In the genomic region with DNA sequence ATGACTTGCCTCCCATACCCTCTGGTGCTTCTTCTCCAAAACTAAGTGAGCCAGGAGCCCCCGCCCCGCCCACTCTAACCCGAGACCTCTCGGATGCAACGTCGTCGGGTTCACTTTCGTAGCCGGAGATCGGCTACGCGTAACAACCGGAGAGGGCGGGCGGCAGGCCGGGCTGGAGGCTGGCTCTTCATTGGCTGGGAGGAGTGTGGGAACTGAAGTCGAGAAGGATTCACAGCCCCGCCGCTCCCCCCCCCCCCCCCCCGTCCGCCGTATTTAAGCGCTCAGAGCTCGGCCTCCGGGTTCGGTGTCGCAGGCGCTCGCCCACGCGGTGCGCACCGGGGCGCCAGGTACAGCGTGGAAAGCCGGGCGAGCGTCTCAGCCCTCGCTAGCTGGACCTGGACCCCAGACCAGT, we compare ENCODE assay signal across 8 mouse cellular contexts. TPM values are rescaled to one million over a fixed set of nuclear protein-coding genes. Genes with fewer than 3 reads are reported as not detected.
DNase-seq lines count a peak whose midpoint lies in the region; ATAC-seq and TF ChIP-seq lines count a peak whose summit lies in the region.

TSS of gene AW011738 (plus strand) at position 304 of the 412 bp plus-strand sequence.

- H3K36me3 ChIP-seq in intestine, postnatal 0 days (ENCODE audit: control insufficient read depth, insufficient read depth), result no peaks in the 10 kb centered on the region
- no peaks in the 10 kb centered on the region for H3K36me3 ChIP-seq in liver, embryonic 12.5 days
- no peaks in the 10 kb centered on the region for H3K36me3 ChIP-seq in stomach, embryonic 16.5 days (ENCODE audit: control insufficient read depth, insufficient read depth, low read length)

- peak within 1 kb of the TSS; percentile 47 for H3K9ac ChIP-seq in intestine, postnatal 0 days (ENCODE audit: low read depth, low read length)
- peak within 1 kb of the TSS; percentile 71 for H3K9ac ChIP-seq in liver, embryonic 12.5 days
- peak within 1 kb of the TSS; percentile 82 for H3K9ac ChIP-seq in stomach, embryonic 16.5 days (ENCODE audit: low read length)

- H3K27me3 ChIP-seq in intestine, postnatal 0 days (replicated peaks; ENCODE audit: control insufficient read depth, insufficient read depth, low read length), result peaks cover 25% of the 10 kb centered on the region
- H3K27me3 ChIP-seq in liver, embryonic 12.5 days (replicated peaks), result peaks cover 58% of the 10 kb centered on the region
- H3K27me3 ChIP-seq in stomach, embryonic 16.5 days (ENCODE audit: control insufficient read depth, insufficient read depth, low read length), result peaks cover 9% of the 10 kb centered on the region

- TF ChIP-seq CTCF in intestine, postnatal 0 days (IDR thresholded peaks at IDR 0.05; ENCODE audit: low read depth), result no peak

- DNase-seq in CD4-positive helper T cell, adult 2 months (ENCODE audit: low read depth, low spot score), result peak; percentile 94
- DNase-seq in adrenal gland, adult 8-10 months, result peak; percentile 66
- DNase-seq in embryo, embryonic 9.5 days (ENCODE audit: extremely low spot score), result peak; percentile 82
- peak; percentile 86 to 90 for DNase-seq in heart, adult 18-20 months

- 0 out of 2 replicates have a peak within 1 kb of the TSS, but pooled peaks have one; percentile 35 for H3K27ac ChIP-seq in intestine, postnatal 0 days (ENCODE audit: low read depth, low read length)
- H3K27ac ChIP-seq in liver, embryonic 12.5 days, result peak within 1 kb of the TSS; percentile 83
- H3K27ac ChIP-seq in stomach, embryonic 16.5 days (ENCODE audit: low read length), result peak within 1 kb of the TSS; percentile 49

- ATAC-seq in intestine, postnatal 0 days, result peak; percentile 52
- ATAC-seq in liver, embryonic 12.5 days, result peak; percentile 79
- peak; percentile 65 for ATAC-seq in monocyte, adult 5-6 weeks (replicated peaks; ENCODE audit: insufficient number of reproducible peaks, low FRiP score, low TSS enrichment, poor library complexity, severe bottlenecking)
- peak; percentile 82 for ATAC-seq in stomach, embryonic 16.5 days (ENCODE audit: insufficient read depth, low FRiP score)

- H3K4me3 ChIP-seq in intestine, postnatal 0 days (ENCODE audit: low read depth, low read length), result peak within 1 kb of the TSS; percentile 49
- H3K4me3 ChIP-seq in liver, embryonic 12.5 days, result peak within 1 kb of the TSS; percentile 59
- H3K4me3 ChIP-seq in stomach, embryonic 16.5 days (replicated peaks; ENCODE audit: low read length), result peak within 1 kb of the TSS; percentile 63

- 1% methylated on average over 31 of the region's 39 CpGs for WGBS in intestine, postnatal 0 days
- 2% methylated on average over 31 of the region's 39 CpGs for WGBS in liver, embryonic 12.5 days (ENCODE audit: insufficient replicate concordance)
- WGBS in stomach, embryonic 16.5 days, result under 1% methylated on average over 33 of the region's 39 CpGs

- H3K9me3 ChIP-seq in intestine, postnatal 0 days (ENCODE audit: control insufficient read depth), result no peaks in the 10 kb centered on the region
- H3K9me3 ChIP-seq in liver, embryonic 12.5 days (replicated peaks), result no peaks in the 10 kb centered on the region
- H3K9me3 ChIP-seq in stomach, embryonic 16.5 days (replicated peaks; ENCODE audit: control insufficient read depth, low read length), result no peaks in the 10 kb centered on the region

- peak within 1 kb of the TSS; percentile 77 for H3K4me2 ChIP-seq in intestine, postnatal 0 days (replicated peaks; ENCODE audit: low read depth)
- H3K4me2 ChIP-seq in liver, embryonic 12.5 days, result peak within 1 kb of the TSS; percentile 89
- H3K4me2 ChIP-seq in stomach, embryonic 16.5 days (ENCODE audit: low read depth, low read length), result peak within 1 kb of the TSS; percentile 96

- 0 out of 2 replicates have a peak, but pooled peaks cover 2% of the 10 kb centered on the region for H3K4me1 ChIP-seq in intestine, postnatal 0 days (replicated peaks; ENCODE audit: control insufficient read depth, insufficient read depth, low read length)
- peaks cover 49% of the 10 kb centered on the region for H3K4me1 ChIP-seq in liver, embryonic 12.5 days
- peaks cover 12% of the 10 kb centered on the region; the same call in 1 of the 2 replicates for H3K4me1 ChIP-seq in stomach, embryonic 16.5 days (ENCODE audit: control insufficient read depth, insufficient read depth, low read length)

RNA-seq across cellular contexts. Expression of gene AW011738, which starts in this region (rescaled TPM):
- total RNA-seq in adrenal gland, adult 8-10 months (2022), result 1 to 10 TPM; 3.0 to 6.5 (median 4.8) TPM
- total RNA-seq in heart, adult 18-20 months (2021), result 10 to 100 TPM in 1 of 2 experiments, 1 to 10 TPM in 1; 9.5 to 11.6 TPM
- 0.85 and 0.93 TPM in 2 replicates for polyA plus RNA-seq in intestine, postnatal 0 days (2015; fragmentation: Nextera tagmentation; extraction: Ambion mirVana)
- polyA plus RNA-seq in liver, embryonic 12.5 days (2016; fragmentation: Nextera tagmentation; extraction: Ambion mirVana), result 1.3 and 1.4 TPM in 2 replicates
- 2.6 to 12.3 TPM (median 3.3 TPM) in 3 replicates for total RNA-seq in monocyte, adult 5-6 weeks (2017)
- 2.3 and 2.4 TPM in 2 replicates for polyA plus RNA-seq in stomach, embryonic 16.5 days (2015; fragmentation: Nextera tagmentation; extraction: Ambion mirVana)

Comparison
In these comparisons a context has a peak if more than half of its experiments do, and no peak if none do; other contexts are left out.
1. Peak in every context shown above with its lines: DNase-seq, ATAC-seq, H3K4me3 ChIP-seq and H3K27ac ChIP-seq.
2. Peak in ATAC-seq, H3K4me3 ChIP-seq, H3K27ac ChIP-seq, H3K9ac ChIP-seq and H3K4me2 ChIP-seq in intestine, postnatal 0 days; RNA of the gene not detected or under 1 TPM.